Mouse (Mus musculus): ENCODE results near the gene Prdx5. TPM values are rescaled to one million over a fixed set of nuclear protein-coding genes. Genes with fewer than 3 reads are reported as not detected.

Gene Prdx5
- total RNA-seq, 1 experiment, result 51.6 TPM

DNA sequence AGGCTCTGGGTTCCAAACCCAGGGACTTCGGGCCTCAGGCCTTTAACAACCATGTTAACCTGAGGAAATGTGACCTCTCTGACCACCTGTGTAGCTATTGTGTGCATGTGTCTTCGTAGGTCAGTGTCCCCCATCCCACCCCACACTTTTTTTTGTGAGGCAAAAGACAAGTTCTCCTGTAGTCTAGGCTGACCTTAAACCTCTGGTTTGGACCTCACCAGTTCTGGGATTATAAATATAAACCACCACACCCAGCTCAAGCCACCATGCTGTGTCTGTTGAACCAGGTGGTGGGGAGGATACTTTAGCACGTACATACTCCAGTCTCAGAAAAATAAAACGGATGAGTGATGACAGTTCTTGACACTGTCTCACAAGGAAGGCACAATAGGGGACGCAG, 40.0 kb upstream of the Prdx5 start:
- in situ Hi-C loops (cut with MboI; ENCODE audit: low sequenced_read_pairs in 2 of 2, unreplicated experiment in 2 of 2), result no loop called here
- no peak for TF ChIP-seq MAFK (IDR thresholded peaks at IDR 0.05; ENCODE audit: insufficient read depth, low read depth, low read length)
- no peak for TF ChIP-seq ZNF384 (IDR thresholded peaks at IDR 0.05; ENCODE audit: low read depth, low read length)
- no peak for TF ChIP-seq ZC3H11A (IDR thresholded peaks at IDR 0.05; ENCODE audit: borderline replicate concordance, low read depth, low read length)
- no peak for TF ChIP-seq HCFC1 (IDR thresholded peaks at IDR 0.05; ENCODE audit: borderline replicate concordance, insufficient read depth, low read length)
- TF ChIP-seq CHD2 (IDR thresholded peaks at IDR 0.05; ENCODE audit: low read depth, low read length), result no peak
- H3K9me3 ChIP-seq (ENCODE audit: control insufficient read depth, insufficient read depth, low read depth, low read length), result no peaks in the 10 kb centered on the region
- H3K4me1 ChIP-seq (ENCODE audit: control insufficient read depth in 2 of 2, insufficient read depth in 2 of 2, low read length in 2 of 2, poor library complexity in 1 of 2), result peaks cover 0 to 21% of the 10 kb centered on the region in 2 experiments; a peak in 3 of 4 replicates
- H3K9ac ChIP-seq (ENCODE audit: insufficient read depth, low read depth, low read length, poor library complexity, severe bottlenecking), result peak overlapping the region; percentile 81; the same call in 1 of the 2 replicates
- no peak overlapping the region for H3K27ac ChIP-seq (ENCODE audit: insufficient read depth, low read depth, low read length, poor library complexity, severe bottlenecking)
- no peak for DNase-seq (ENCODE audit: low read depth, low spot score)
- peaks cover 10% of the 10 kb centered on the region for H3K36me3 ChIP-seq (ENCODE audit: control insufficient read depth, insufficient read depth, low read length, poor library complexity, severe bottlenecking)
- H3K4me3 ChIP-seq (ENCODE audit: insufficient read depth in 1 of 2, low read depth in 1 of 2, low read length in 2 of 2, poor library complexity in 1 of 2, severe bottlenecking in 1 of 2), result peak overlapping the region; percentile 80

DNA sequence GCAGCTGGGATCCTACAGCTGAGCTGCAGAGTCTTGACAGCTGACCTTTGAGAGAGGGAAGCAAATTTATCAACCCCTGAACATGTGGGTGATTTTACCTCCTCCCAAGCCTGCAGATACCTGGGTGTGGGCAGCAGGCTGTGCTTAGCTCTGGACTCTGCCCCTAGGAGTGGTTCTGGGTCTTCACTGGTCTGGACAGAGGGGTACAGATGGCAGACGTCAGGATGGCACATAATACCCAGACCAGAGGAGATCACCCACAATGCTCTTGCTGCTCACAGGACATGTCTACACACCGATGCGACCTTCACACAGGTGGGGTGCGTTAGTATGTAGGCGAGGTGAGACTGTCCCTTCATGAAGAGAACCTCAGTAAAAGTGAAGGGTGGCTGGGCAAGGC, 39.6 kb upstream of the Prdx5 start:
- Histone ChIP-seq H3K9ac (ENCODE audit: insufficient read depth, low read depth, low read length, poor library complexity, severe bottlenecking) (0 out of 2 replicates have a peak overlapping the region, but pooled peaks have one; percentile 0), H3K27ac (ENCODE audit: insufficient read depth, low read depth, low read length, poor library complexity, severe bottlenecking) (no peak overlapping the region), H3K4me3 (ENCODE audit: insufficient read depth in 1 of 2, low read depth in 1 of 2, low read length in 2 of 2, poor library complexity in 1 of 2, severe bottlenecking in 1 of 2) (no peak overlapping the region), H3K4me1 (ENCODE audit: control insufficient read depth in 2 of 2, insufficient read depth in 2 of 2, low read length in 2 of 2, poor library complexity in 1 of 2) (peaks cover 0 to 20% of the 10 kb centered on the region in 2 experiments; a peak in 3 of 4 replicates), H3K36me3 (ENCODE audit: control insufficient read depth, insufficient read depth, low read length, poor library complexity, severe bottlenecking) (peaks cover 6% of the 10 kb centered on the region), H3K9me3 (ENCODE audit: control insufficient read depth, insufficient read depth, low read depth, low read length) (no peaks in the 10 kb centered on the region)
- TF ChIP-seq ZNF384 (IDR thresholded peaks at IDR 0.05; ENCODE audit: low read depth, low read length) (no peak), MAFK (IDR thresholded peaks at IDR 0.05; ENCODE audit: insufficient read depth, low read depth, low read length) (no peak), CHD2 (IDR thresholded peaks at IDR 0.05; ENCODE audit: low read depth, low read length) (no peak), HCFC1 (IDR thresholded peaks at IDR 0.05; ENCODE audit: borderline replicate concordance, insufficient read depth, low read length) (no peak), ZC3H11A (IDR thresholded peaks at IDR 0.05; ENCODE audit: borderline replicate concordance, low read depth, low read length) (no peak)
- DNase-seq (ENCODE audit: low read depth, low spot score), result no peak
- in situ Hi-C loops (cut with MboI; ENCODE audit: low sequenced_read_pairs in 2 of 2, unreplicated experiment in 2 of 2), result no loop called here

DNA sequence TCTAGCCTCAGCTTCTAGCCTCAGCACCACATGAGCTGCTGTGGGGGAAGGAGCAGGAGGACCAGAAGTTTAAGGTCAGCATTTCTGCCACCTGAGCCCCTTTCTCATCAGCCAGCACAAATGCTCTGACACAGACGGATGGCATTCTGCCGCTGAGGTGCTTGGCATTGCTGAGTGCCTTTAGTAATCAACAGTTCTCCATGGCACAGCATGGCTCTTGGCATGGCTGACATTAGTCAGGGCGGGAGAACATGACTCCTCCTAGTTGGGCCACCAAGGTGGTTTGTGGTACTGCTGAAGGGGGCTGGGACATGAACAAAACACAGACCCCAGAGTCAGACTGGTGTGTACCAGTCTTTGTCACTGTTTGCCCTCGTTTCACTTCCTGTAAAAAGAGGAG, 38.3 kb upstream of the Prdx5 start:
- TF ChIP-seq ZNF384 (IDR thresholded peaks at IDR 0.05; ENCODE audit: low read depth, low read length), result no peak
- no peak for TF ChIP-seq CHD2 (IDR thresholded peaks at IDR 0.05; ENCODE audit: low read depth, low read length)
- no peak for TF ChIP-seq HCFC1 (IDR thresholded peaks at IDR 0.05; ENCODE audit: borderline replicate concordance, insufficient read depth, low read length)
- TF ChIP-seq ZC3H11A (IDR thresholded peaks at IDR 0.05; ENCODE audit: borderline replicate concordance, low read depth, low read length), result no peak
- no peak for TF ChIP-seq MAFK (IDR thresholded peaks at IDR 0.05; ENCODE audit: insufficient read depth, low read depth, low read length)
- H3K4me3 ChIP-seq (ENCODE audit: insufficient read depth in 1 of 2, low read depth in 1 of 2, low read length in 2 of 2, poor library complexity in 1 of 2, severe bottlenecking in 1 of 2), result no peak overlapping the region
- H3K4me1 ChIP-seq (ENCODE audit: control insufficient read depth in 2 of 2, insufficient read depth in 2 of 2, low read length in 2 of 2, poor library complexity in 1 of 2), result peaks cover 0 to 20% of the 10 kb centered on the region in 2 experiments; a peak in 3 of 4 replicates
- no peaks in the 10 kb centered on the region; the same call in 1 of the 2 replicates for H3K36me3 ChIP-seq (ENCODE audit: control insufficient read depth, insufficient read depth, low read length, poor library complexity, severe bottlenecking)
- no peak for DNase-seq (ENCODE audit: low read depth, low spot score)
- peak overlapping the region; percentile 57 for H3K27ac ChIP-seq (ENCODE audit: insufficient read depth, low read depth, low read length, poor library complexity, severe bottlenecking)
- H3K9me3 ChIP-seq (ENCODE audit: control insufficient read depth, insufficient read depth, low read depth, low read length), result no peaks in the 10 kb centered on the region
- H3K9ac ChIP-seq (ENCODE audit: insufficient read depth, low read depth, low read length, poor library complexity, severe bottlenecking), result peak overlapping the region; percentile 48; the same call in 1 of the 2 replicates
- in situ Hi-C loops (cut with MboI; ENCODE audit: low sequenced_read_pairs in 2 of 2, unreplicated experiment in 2 of 2), result no loop called here

GRCm38 (mm10) chr19:6947742-6948141, 37.8 kb upstream of the Prdx5 start:
- Histone ChIP-seq H3K4me3 (ENCODE audit: insufficient read depth in 1 of 2, low read depth in 1 of 2, low read length in 2 of 2, poor library complexity in 1 of 2, severe bottlenecking in 1 of 2) (no peak overlapping the region), H3K4me1 (ENCODE audit: control insufficient read depth in 2 of 2, insufficient read depth in 2 of 2, low read length in 2 of 2, poor library complexity in 1 of 2) (peaks cover 0 to 18% of the 10 kb centered on the region in 2 experiments; a peak in 3 of 4 replicates), H3K36me3 (ENCODE audit: control insufficient read depth, insufficient read depth, low read length, poor library complexity, severe bottlenecking) (no peaks in the 10 kb centered on the region; the same call in 1 of the 2 replicates), H3K9me3 (ENCODE audit: control insufficient read depth, insufficient read depth, low read depth, low read length) (no peaks in the 10 kb centered on the region), H3K27ac (ENCODE audit: insufficient read depth, low read depth, low read length, poor library complexity, severe bottlenecking) (peak overlapping the region; percentile 57; the same call in 1 of the 2 replicates), H3K9ac (ENCODE audit: insufficient read depth, low read depth, low read length, poor library complexity, severe bottlenecking) (peak overlapping the region; percentile 48; the same call in 1 of the 2 replicates)
- DNase-seq (ENCODE audit: low read depth, low spot score), result no peak
- TF ChIP-seq ZNF384 (IDR thresholded peaks at IDR 0.05; ENCODE audit: low read depth, low read length) (no peak), MAFK (IDR thresholded peaks at IDR 0.05; ENCODE audit: insufficient read depth, low read depth, low read length) (no peak), CHD2 (IDR thresholded peaks at IDR 0.05; ENCODE audit: low read depth, low read length) (no peak), HCFC1 (IDR thresholded peaks at IDR 0.05; ENCODE audit: borderline replicate concordance, insufficient read depth, low read length) (no peak), ZC3H11A (IDR thresholded peaks at IDR 0.05; ENCODE audit: borderline replicate concordance, low read depth, low read length) (no peak)
- in situ Hi-C loops (cut with MboI; ENCODE audit: low sequenced_read_pairs in 2 of 2, unreplicated experiment in 2 of 2), result no loop called here
